Mouse (Mus musculus): ENCODE results near the gene Camkv.

DNA sequence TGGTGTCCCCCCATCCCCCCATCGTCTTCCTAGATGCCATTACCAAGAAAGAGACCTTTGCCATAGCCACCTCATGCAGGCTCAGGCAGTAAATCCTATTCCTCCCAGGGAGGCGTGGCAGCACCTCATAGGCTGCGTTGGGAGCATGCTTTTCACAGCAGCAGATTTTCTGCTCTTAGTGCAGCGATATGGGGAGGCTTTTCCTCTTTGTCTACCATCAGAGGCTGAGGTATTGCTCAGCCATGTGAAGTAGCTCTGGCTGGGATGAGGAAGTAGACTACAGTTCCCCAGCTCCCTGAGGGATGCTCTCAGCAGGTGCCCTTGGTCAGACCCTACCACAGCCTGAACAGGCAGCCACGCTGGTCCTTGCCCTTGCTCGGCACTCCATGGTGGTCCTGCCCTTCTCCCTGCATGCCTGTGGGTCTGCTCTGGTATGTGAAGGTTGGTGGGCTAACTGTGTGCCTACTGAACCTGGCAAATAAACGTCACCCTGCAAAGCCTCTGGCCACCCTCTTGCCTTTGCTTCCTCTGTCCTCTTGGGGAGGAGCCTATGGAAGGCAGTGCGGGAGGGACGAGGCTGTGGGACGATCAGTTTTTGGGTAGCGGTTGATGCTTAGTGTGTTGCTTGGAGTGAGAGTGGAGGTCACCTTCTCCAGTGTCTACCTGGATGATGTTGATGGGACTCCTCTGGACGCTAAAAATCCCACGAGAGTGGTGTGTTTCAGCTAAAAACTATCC is 13.9 kb downstream of the Camkv start:
- TF ChIP-seq CTCF (IDR thresholded peaks at IDR 0.05; ENCODE audit: extremely low read depth, insufficient read depth, low read length) (no peak), POLR2A (IDR thresholded peaks at IDR 0.05; ENCODE audit: extremely low read depth, insufficient read depth, low read length) (no peak)
